Mouse (Mus musculus) left cerebral cortex, adult 9 months (tissue): ENCODE results near the gene Zfp14.

Experiments
- DNase-seq, 2 experiments: peaks; one replicate each; pipeline ENCODE4 v3.0.0; 2022; ENCODE audit warnings: low spot score in 2 of 2

The Zfp14 gene

DNA sequence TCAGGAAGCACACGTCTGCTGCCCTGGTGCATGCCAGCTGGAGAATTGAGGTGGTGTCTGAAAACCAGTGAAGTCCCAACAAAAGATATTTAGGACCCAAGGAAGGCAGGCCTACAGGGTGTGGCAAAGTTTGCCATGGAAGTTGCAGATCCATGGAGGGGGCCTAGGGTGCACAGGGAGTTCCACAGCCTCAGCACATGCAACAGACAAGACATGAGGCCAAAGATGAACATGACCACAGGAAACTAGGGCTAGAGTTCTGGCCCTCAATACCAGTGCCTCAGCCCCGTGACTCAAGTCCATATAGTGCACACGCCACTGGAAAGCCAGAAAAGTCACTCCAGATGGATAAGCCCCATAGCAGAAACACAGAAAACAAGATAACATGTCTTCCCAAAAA is 22.6 kb downstream of the Zfp14 start:
- no peak for DNase-seq

DNA sequence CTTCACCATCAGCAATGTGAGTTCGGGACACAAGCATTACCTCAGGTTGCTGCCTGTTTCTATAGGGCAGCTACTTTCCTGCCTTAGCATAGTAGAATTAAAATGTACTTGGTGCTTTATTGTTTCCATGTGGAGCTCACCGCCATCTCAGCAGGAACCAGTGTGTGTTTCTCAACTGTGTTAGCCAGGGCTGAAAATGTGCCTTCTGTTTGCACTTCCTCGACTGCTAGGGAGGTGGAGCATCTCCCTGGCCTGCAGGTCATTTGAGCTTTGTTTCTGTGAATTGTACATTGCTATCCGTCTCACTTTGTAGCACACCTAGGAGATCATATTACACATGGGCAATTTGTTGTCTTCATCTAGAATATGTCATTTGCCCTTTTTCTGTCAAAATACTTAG is 23.8 kb downstream of the Zfp14 start:
- DNase-seq = no peak

DNA sequence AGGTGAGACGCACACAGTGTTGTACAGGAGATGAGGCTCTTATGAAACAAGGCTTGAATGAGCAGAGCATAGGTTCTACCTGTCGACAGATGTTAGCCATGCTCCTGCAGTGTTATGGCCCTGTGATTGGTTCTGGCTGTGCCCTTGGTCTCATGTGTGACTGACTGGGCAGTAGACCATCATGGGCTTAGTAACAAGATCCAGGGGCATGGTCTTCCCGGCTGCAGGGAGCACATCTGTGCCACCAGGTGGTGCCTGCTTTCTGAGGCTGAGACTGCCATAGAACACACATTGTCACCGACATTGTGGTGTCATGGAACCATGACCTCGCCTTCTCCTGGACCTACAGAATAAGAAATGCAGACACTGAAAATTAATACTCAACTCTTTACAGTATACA is 25.8 kb downstream of the Zfp14 start:
- DNase-seq = no peak

DNA sequence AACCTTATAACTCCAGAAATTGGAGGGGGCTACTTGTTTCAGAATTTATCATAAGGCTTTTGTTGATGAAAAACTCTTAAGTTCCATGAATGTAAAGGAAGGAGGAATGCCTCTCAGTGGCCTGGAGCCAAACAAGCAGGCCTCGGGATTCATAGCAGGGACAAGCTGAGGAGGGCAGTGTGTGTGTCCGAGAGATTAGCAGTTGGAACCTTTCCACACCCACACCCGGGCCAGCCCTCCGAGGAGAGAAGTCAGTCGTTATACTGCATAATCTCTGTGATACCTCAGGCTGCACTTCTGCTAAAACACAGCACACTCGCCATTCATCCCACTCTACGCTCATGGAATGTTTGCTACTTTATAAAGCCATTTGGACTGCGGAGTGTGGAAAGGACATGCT is 27.4 kb downstream of the Zfp14 start:
- DNase-seq = no peak

DNA sequence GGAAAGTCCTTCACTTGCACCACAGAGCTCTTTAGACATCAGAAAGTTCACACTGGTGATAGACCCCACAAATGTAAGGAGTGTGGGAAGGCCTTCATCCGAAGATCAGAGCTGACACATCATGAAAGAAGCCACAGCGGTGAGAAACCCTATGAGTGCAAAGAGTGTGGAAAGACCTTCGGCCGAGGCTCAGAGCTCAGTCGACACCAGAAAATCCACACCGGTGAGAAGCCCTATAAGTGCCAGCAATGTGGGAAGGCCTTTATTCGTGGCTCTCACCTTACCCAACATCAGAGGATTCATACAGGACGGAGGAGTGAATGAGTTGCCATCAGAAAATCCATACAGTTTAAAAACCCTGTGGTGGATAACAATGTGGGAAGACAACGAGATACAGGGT is 27.9 kb downstream of the Zfp14 start:
- no peak for DNase-seq

DNA sequence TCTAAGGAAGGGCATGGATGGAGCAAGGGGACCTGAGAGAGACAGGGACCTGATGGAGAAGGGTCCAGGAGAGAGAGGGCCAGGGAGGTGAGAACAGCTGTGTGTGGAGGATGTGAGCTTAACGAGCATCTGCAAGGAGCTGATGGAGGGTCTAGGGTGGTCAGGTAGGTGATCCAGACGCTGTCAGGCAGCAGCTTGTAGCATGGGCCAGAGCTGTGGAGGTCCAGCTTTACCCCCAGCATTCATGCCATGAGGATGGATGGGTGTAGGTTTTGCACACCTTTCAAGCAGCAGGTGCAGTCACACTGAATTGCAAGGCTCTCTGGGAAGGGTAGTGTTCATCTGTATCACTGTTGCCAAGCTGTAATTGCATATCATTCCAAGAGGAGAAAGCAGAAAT is 31.6 kb downstream of the Zfp14 start:
- no peak for DNase-seq

DNA sequence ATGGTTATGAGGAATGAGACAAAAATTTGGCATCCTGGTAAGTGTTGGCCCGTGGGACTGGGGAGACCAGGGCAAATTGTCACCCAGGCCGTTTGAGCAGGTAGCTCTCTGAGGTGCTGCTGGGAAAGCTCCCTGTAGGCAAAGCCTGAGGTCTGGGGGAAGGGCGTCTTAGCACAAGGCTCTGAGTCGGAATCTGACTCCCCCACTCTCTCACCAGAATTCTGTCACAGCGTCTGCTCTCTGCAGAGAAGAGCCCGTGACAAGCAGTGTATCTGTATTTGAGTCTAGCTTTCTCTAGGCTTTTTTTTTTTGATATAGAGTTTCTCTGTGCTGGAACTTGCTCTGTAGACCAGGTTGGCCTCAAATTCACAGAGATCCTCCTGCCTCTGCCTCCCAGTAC is 34.0 kb downstream of the Zfp14 start:
- no peak for DNase-seq

DNA sequence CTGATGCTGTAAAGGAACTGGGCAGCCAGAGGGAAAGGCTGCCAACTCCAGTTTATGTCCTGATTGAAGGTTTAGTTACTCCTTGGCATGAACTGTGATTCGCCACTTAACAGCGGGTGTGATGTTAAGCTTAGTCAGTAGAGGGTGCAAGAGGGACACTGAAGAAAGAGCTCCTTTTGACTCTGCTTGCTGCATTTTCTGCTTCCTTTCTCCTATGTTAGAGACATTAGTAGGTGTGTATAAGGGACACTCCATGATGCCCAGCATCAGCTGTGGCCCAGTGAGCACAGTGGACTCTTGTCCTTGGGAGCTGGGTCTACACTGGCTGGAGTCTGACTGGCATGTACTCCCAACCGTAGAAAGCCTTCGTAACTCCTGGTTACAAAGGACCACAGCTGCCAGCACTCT is 38.2 kb downstream of the Zfp14 start:
- DNase-seq = peak; percentile 30 to 76

DNA sequence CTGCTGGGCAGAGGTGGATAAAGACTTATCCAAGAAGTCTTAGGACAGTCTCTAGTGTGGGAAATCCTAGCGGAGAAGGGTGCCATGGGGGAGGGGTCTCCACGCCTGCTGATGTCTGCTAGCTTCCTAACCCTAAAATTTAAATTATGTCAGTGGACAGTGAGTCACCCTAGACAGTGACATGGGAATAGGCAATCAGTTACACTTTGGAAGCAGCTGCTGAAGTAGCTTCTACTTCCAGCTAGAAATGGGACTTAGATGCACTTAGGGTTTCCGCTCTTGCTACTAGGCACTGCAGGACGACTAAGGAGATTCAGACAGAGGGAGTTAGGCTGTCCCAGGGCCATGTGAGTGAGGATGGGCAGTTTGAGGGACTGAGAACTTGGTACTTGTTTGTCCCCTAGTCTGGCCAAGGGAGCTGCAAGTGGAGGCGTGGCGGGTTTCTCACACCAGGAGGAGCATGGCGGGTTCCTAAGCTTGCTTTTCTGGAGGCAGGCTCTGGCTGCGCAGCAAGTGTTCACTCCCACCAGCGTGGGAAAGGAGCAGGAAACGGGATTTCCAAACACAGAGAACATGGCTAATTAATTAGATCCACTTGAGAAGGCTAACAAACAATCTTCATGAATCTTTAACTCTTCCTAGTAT is 40.5 kb downstream of the Zfp14 start:
- DNase-seq = peak in 1 of 2 experiments; percentile 22

DNA sequence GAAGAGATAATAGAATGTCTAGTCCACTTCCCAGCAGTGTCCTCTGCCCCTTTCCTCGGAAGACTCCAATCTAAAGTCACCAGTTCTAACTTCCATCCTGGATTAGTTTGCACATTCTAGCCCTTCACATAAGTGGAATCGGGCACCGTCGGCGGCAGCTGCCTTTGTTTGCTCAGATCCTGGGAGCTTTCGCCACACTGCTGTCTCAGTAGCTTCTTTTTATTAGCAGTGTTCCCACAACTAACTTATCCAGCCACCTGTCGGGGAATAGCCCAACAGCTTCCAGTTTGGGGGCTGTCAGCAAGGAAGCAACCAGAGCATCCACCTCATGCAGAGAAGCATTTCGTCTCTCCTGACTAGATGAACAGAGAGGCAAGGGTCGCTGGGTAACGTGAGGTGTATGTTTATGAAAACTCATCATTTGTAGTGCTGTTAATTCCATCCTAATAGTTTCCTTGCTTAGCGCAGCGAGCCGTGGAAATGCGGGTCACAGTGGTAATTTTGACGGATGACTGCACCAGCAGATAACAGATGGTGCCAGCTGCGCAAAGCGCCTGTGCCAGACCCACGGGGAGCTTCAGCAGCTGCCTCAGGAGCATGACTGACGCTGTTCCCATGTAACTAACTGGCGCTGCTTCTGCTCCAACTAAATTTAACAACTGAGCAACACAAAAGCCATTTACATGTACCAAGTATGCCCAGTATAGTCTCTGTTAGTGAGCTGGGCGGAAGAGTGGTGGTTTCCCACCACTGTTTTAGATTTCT is 41.7 kb downstream of the Zfp14 start:
- peak; percentile 37 to 63 for DNase-seq

DNA sequence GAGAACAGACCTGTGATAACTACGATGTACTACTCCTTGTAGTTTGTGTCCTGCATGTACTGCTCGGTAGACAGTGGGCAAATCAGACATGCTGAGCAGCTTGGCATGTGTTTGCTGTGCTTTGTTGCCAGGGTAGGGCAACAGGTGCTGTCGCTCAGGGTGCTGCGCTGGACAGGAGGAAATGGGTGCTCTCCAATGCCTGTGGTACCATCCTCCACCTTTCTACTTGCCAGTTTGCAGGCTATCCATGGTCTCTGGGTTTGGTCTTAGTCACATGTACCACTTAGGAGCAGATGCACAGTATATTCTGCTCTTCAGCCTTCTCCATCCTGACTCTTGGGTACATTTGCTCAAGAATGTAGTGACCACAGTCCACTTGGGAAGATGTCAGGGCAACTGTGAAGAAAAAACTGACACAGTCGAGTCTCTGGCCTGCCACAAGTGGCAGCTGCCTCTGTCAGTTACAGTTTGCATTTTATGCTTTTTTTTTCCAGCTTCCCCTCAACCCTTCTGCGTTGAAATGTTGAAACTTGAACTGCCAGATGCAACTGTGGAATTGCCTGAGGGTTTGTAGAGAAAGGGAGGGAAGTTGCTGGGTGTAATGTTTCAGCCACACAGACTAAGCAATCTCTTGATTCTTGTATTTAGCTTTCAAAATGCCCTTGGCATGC is 43.0 kb downstream of the Zfp14 start:
- no peak for DNase-seq

DNA sequence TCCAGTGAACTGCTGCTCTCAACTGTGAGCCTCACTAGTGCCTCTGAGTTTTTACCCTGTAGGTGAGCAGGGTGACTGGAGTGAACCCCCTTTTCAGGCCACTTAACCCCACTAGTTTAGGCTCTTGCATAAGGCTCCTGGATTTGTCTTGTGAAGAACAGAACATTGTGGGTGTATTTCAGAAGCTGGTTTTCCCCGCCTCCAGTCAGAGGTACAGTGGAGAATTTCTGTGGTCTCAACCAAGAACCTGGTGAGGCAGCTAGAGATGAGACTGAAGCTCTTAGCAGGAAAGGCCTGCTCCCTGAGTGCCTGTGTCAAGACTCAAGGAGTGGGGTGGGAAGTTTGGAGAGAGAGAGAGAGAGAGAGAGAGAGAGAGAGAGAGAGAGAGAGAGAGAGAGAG is 43.6 kb downstream of the Zfp14 start:
- DNase-seq = peak in 1 of 2 experiments; percentile 25

DNA sequence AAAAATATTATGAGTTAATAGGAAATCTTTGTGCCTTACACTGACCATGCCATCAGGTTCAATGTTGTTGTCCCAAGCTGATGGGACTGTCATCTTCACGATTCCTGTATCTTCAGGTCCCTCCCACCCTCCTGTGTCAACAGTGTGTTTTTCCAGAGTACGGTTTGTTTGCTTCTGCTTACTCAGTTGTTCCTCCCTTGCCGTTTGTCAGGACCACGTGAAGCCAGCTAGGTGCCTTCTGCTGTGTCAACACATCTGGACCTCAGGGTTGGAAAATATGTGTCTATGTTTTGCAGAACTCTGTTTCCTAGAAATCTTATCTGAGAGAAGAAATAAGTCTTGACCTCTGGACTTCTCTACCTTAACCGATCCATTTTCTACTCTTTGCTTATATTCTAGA is 50.6 kb downstream of the Zfp14 start:
- no peak for DNase-seq

DNA sequence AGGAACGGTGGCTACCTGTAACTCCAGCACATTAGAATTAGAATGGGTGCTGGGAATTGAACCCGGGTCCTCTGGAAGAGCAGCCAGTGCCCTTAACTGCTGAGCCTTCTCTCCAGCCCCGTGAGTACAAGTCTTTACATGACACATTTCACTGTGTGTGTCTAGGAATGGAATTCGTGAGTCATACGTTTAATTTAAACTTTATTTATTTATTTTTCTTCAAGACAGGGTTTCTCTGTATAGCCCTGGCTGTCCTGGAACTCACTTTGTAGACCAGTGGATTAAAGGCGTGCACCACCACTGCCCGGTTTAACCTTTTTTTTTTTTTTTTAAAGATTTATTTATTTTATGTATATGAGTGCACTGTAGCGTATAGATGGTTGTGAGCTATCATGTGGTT is 56.0 kb downstream of the Zfp14 start:
- no peak for DNase-seq

DNA sequence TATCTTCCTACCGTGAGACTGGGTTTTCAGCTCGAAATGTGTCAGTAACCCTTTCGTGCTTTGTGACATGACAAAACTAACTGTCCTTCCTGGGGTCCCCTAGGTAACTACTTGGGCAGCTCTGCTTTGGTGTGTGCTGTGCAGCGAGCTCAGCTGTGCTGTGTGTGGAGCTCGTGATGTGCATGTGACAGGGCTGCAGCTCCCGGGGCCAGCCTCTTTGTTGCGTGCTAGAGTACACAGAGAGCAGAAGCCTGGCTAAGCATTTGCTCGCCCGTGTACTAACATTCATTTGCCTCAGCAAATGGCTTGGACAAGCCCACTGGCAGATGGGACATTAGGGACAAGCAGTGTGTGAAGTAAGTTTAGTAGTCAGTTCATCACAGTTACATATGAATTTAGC is 57.8 kb downstream of the Zfp14 start:
- DNase-seq = no peak

DNA sequence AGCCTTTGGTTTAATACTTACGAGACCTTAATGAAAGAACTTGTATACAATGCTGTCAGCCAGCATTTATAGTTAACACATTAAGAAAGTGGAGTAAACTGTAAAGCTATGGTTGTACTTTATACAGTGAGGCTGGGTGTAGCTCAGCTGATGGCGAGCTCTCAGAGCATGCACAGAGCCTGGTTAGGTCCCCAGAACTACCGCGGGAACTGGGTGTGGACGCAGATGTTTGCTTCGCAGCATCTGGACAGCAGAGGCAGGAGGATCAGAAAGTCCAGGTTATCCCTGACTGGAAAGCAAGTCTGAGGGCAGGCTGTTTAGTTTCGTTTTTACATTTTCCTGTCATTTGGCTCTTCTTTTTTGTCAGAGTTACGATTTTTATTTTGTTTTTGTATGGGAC is 58.5 kb downstream of the Zfp14 start:
- no peak for DNase-seq

DNA sequence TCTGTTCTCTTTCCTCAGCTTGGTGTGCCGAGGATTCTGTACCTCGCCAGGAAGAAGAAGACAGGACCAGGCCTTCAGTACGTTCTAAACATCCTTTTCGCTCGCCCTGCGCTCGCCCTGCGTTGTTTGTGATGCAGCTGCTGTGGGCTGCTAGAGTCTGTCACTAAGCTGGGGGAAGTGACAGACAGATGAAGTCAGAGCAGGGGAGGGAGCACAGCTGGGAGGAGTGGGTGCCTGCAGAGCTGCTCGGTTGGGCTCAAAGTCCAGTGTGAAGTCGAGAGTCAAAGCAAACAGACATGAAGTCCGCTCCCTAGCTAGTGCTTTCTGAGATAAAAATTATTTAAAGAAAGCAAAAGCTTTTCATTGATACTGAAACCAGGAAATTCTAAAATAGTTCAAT is 62.1 kb downstream of the Zfp14 start:
- no peak for DNase-seq

DNA sequence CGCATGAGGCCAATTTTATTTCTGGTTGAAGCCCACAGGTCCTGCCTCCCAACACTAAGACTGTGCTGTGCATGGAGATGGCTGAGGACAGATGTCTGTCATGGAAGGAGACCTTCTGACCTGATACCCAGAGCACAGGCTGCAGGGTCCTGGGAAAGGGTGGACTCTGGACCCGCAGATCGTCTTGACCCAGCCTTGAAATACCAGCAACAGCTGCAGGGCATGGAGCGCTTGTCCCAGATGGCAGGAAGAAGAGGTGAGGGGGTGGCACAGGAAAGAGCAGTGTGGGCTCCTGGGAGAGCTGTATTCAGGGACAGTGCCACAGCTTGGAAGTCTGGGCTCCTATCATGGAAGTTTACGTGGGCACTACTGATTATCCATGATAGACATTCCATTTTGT is 63.6 kb downstream of the Zfp14 start:
- DNase-seq = no peak
